Mouse (Mus musculus): Measurements from ENCODE around the gene Flot2.

GRCm38 (mm10) chr11:78066641-78067040 is 28.9 kb downstream of the Flot2 start:
- no peak for TF ChIP-seq CTCF (IDR thresholded peaks at IDR 0.05; ENCODE audit: extremely low read depth, insufficient read depth, low read length)
- no peak for TF ChIP-seq POLR2A (IDR thresholded peaks at IDR 0.05; ENCODE audit: extremely low read depth, insufficient read depth, low read length)
